Mouse (Mus musculus) spleen, adult 2 months (tissue): ENCODE measurements around the gene Tmem182. TPM values are rescaled to one million over a fixed set of nuclear protein-coding genes. Genes with fewer than 3 reads are reported as not detected.

Experiments used
- DNase-seq, 2 experiments: peaks; one replicate each; pipeline versions ENCODE4 v3.0.0 to v3.0.0-alpha.2; 2012 to 2021; ENCODE audit warnings: low spot score in 2 of 2, low read depth in 1 of 2
- H3K27ac ChIP-seq: fragments of 200-500 bp; 2 replicates; pipeline ENCODE4 v1.5.1; 2012; ENCODE audit warnings: low read length, inconsistent platforms; ENCODE audit not compliant: insufficient read depth
- H3K27me3 ChIP-seq: fragments of 200-500 bp; 2 replicates; pipeline ENCODE4 v1.6.1; 2012; ENCODE audit warnings: mild to moderate bottlenecking, moderate library complexity, low read length, inconsistent platforms; ENCODE audit not compliant: control insufficient read depth, insufficient read depth
- H3K36me3 ChIP-seq: fragments of 200-500 bp; 2 replicates; pipeline ENCODE4 v1.6.1; 2012; ENCODE audit warnings: mild to moderate bottlenecking, low read length, inconsistent platforms; ENCODE audit not compliant: control insufficient read depth, insufficient read depth
- H3K4me1 ChIP-seq: fragments of 200-500 bp; 2 replicates; pipeline ENCODE4 v1.6.1; 2011; ENCODE audit warnings: inconsistent platforms; ENCODE audit not compliant: control insufficient read depth, insufficient read depth, insufficient read length
- H3K4me3 ChIP-seq: fragments of 200-500 bp; 2 replicates; pipeline ENCODE4 v1.5.1; 2011; ENCODE audit warnings: mild to moderate bottlenecking, inconsistent platforms; ENCODE audit not compliant: insufficient read depth, insufficient read length; ENCODE audit errors: extremely low read depth
- CTCF ChIP-seq: fragments of 200-500 bp; IDR thresholded peaks from 2 replicates; pipeline ENCODE4 v1.5.1; 2011; ENCODE audit warnings: mild to moderate bottlenecking, inconsistent platforms; ENCODE audit not compliant: insufficient read depth, insufficient read length, insufficient replicate concordance; ENCODE audit errors: extremely low read depth
- POLR2A ChIP-seq: fragments of 200-500 bp; IDR thresholded peaks from 2 replicates; pipeline ENCODE4 v1.6.1; 2011; ENCODE audit warnings: low read depth, low read length, inconsistent platforms
- WGBS: fragments of 180-500 bp; shearing (Covaris S2); methylation state at CpG from one replicate; pipeline ENCODE4 v1.1.7; 2018; 5-methylcytosine and 5-hydroxymethylcytosine counted together
- polyA plus RNA-seq: library from polyadenylated mRNA; depleted of rRNA; stranded (reverse); fragments of >200 nt; gene quantifications from 2 replicates; pipeline ENCODE4 v1.2.3, GENCODE M21; 2012

The Tmem182 gene
- polyA plus RNA-seq, 1 experiment: 0.07 TPM

DNA sequence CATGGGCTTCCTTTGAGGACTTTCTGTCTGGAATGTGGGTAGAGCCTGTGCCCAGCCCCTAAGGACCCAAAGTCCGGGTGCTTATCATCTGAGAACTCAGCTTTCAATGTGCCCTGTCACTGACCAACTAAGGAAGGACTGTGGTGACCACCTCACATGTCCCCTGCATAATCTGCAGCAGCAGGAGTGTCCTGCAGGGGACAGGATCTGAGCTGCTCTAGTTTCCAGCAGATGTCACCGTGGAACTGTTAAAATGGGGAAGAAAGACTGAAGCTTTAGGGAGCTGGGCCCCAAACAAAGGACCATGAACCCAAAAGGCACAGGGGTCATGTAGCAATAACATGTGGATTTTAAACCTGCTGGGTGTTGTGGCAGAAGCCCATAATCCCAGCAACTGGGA is 75.1 kb downstream of the Tmem182 start:
- no peak overlapping the region for H3K4me3 ChIP-seq
- TF ChIP-seq CTCF (no peak), POLR2A (no peak)
- no peaks in the 10 kb centered on the region for H3K27me3 ChIP-seq
- H3K4me1 ChIP-seq: no peaks in the 10 kb centered on the region
- no peak for DNase-seq
- 37% methylated on average over 2 of the region's 2 CpGs for WGBS
- H3K36me3 ChIP-seq: no peaks in the 10 kb centered on the region
- H3K27ac ChIP-seq: no peak overlapping the region

GRCm38 (mm10) chr1:40883856-40884255 is 78.5 kb downstream of the Tmem182 start:
- no peak overlapping the region for H3K27ac ChIP-seq
- H3K36me3 ChIP-seq: no peaks in the 10 kb centered on the region
- WGBS: 90% methylated on average over 2 of the region's 2 CpGs
- DNase-seq: no peak
- H3K4me1 ChIP-seq: no peaks in the 10 kb centered on the region
- no peak overlapping the region for H3K4me3 ChIP-seq
- no peaks in the 10 kb centered on the region for H3K27me3 ChIP-seq
- TF ChIP-seq POLR2A (no peak), CTCF (no peak)

DNA sequence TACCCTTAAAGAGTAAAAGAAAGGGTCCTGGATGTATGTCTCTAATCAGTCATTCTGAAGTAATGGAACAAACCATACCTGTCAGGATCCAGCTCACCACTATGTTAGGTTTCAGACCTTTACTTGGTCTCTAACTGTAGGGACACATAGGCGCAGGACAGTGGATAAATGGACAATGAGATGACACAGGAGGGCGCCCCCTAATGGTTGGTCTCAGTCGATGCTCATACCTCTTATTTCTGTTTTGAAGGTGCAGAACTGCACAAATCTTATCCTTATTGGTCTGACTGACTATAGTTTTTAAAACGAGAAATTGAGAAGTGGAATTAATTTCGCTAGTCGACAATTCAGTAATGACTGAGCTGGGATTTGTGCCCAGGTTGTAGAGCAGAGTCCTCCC is 79.5 kb downstream of the Tmem182 start:
- WGBS: 69% methylated on average over 6 of the region's 6 CpGs
- H3K4me3 ChIP-seq: no peak overlapping the region
- H3K36me3 ChIP-seq: no peaks in the 10 kb centered on the region
- no peak for DNase-seq
- TF ChIP-seq POLR2A: no peak
- no peaks in the 10 kb centered on the region for H3K4me1 ChIP-seq
- no peak overlapping the region for H3K27ac ChIP-seq
- no peaks in the 10 kb centered on the region for H3K27me3 ChIP-seq

DNA sequence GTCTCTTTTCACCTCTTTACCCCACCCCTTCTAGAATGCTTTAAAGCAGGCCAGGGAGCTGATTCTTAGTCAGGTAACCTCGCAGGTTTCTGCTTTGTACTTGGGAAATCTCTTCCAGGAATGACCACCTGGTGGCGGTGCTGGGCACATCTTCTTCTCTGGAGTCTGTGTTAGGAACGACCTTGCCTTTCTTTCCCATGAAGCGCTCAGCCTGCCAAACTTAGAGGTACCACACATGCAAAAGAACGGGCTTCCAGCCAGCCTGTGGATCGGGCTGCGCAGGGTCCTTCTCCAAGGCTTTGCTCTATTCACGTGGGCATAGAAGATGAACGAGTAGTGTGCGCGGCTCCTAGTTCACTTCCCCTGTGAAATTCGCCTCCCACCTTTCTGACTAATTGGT is 82.3 kb downstream of the Tmem182 start:
- Histone ChIP-seq H3K27ac (no peak overlapping the region), H3K4me3 (no peak overlapping the region), H3K27me3 (no peaks in the 10 kb centered on the region), H3K36me3 (no peaks in the 10 kb centered on the region), H3K4me1 (no peaks in the 10 kb centered on the region)
- 44% methylated on average over 12 of the region's 12 CpGs for WGBS
- DNase-seq: no peak
- no peak for TF ChIP-seq CTCF
- TF ChIP-seq POLR2A: no peak

- DNase-seq: no peak
- no peak overlapping the region for H3K27ac ChIP-seq
- no peak for TF ChIP-seq CTCF
- no peak for TF ChIP-seq POLR2A
- H3K4me3 ChIP-seq: no peak overlapping the region
- H3K36me3 ChIP-seq: no peaks in the 10 kb centered on the region
- WGBS: 90% methylated on average over 8 of the region's 8 CpGs
- H3K27me3 ChIP-seq: no peaks in the 10 kb centered on the region
- no peaks in the 10 kb centered on the region for H3K4me1 ChIP-seq
These were observed 83.1 kb downstream of the Tmem182 start for GRCm38 (mm10) chr1:40888396-40889040.

GRCm38 (mm10) chr1:40889617-40890016 is 84.2 kb downstream of the Tmem182 start:
- 90% methylated on average over 14 of the region's 14 CpGs for WGBS
- Histone ChIP-seq H3K36me3 (no peaks in the 10 kb centered on the region), H3K27me3 (no peaks in the 10 kb centered on the region), H3K4me3 (no peak overlapping the region), H3K27ac (no peak overlapping the region), H3K4me1 (no peaks in the 10 kb centered on the region)
- no peak for DNase-seq
- no peak for TF ChIP-seq CTCF
- TF ChIP-seq POLR2A: no peak

- H3K36me3 ChIP-seq: no peaks in the 10 kb centered on the region
- 76% methylated on average over 8 of the region's 8 CpGs for WGBS
- no peak overlapping the region for H3K27ac ChIP-seq
- no peak for DNase-seq
- no peak for TF ChIP-seq POLR2A
- TF ChIP-seq CTCF: no peak
- no peak overlapping the region for H3K4me3 ChIP-seq
- H3K27me3 ChIP-seq: no peaks in the 10 kb centered on the region
- no peaks in the 10 kb centered on the region for H3K4me1 ChIP-seq
These were observed 84.8 kb downstream of the Tmem182 start for GRCm38 (mm10) chr1:40890246-40890645.
